Mouse (Mus musculus) embryo, embryonic 11 days (tissue): ENCODE measurements at regions not wholly inside any gene's neighbourhood (a gene's known extent, or its start where the extent isn't known, plus 50 kb on each side); places are given as distances from the start of the nearest gene placed in this dataset.

ENCODE experiments used
- DNase-seq: peaks from one replicate; pipeline ENCODE4 v3.0.0-alpha.2; 2015

- no peak for DNase-seq
Observed at GRCm38 (mm10) chr19:26296360-26296759, 308.5 kb upstream of the Smarca2 start.

GRCm38 (mm10) chr19:26308477-26309135 is 296.2 kb upstream of the Smarca2 start:
- no peak for DNase-seq

- DNase-seq, result no peak
Observed at GRCm38 (mm10) chr19:26318977-26319376, 285.9 kb upstream of the Smarca2 start.

GRCm38 (mm10) chr19:26323682-26324081 is 281.2 kb upstream of the Smarca2 start:
- DNase-seq, result no peak

- no peak for DNase-seq
Observed at GRCm38 (mm10) chr19:26339120-26339519, 265.7 kb upstream of the Smarca2 start.

GRCm38 (mm10) chr19:26340155-26340554 is 264.7 kb upstream of the Smarca2 start:
- DNase-seq, result no peak

GRCm38 (mm10) chr19:26355054-26355453 is 249.8 kb upstream of the Smarca2 start:
- no peak for DNase-seq

- DNase-seq, result no peak
Observed at GRCm38 (mm10) chr19:26383961-26384381, 220.9 kb upstream of the Smarca2 start.

GRCm38 (mm10) chr19:26386075-26386474 is 218.8 kb upstream of the Smarca2 start:
- DNase-seq, result no peak

- DNase-seq, result no peak
Observed at GRCm38 (mm10) chr19:26412684-26413083, 192.2 kb upstream of the Smarca2 start.

- no peak for DNase-seq
Observed at GRCm38 (mm10) chr19:26414476-26415024, 190.3 kb upstream of the Smarca2 start.

- DNase-seq, result no peak
Observed at GRCm38 (mm10) chr19:26419781-26420180, 185.1 kb upstream of the Smarca2 start.

- DNase-seq, result no peak
Observed at GRCm38 (mm10) chr19:26439163-26439562, 165.7 kb upstream of the Smarca2 start.

- peak; percentile 6 for DNase-seq
Observed at GRCm38 (mm10) chr19:26445309-26445708, 159.5 kb upstream of the Smarca2 start.

- no peak for DNase-seq
Observed at GRCm38 (mm10) chr19:26447427-26448023, 157.3 kb upstream of the Smarca2 start.

- no peak for DNase-seq
Observed at GRCm38 (mm10) chr19:26461712-26462111, 143.1 kb upstream of the Smarca2 start.

GRCm38 (mm10) chr19:26465228-26465627 is 139.6 kb upstream of the Smarca2 start:
- peak; percentile 68 for DNase-seq

- no peak for DNase-seq
Observed at GRCm38 (mm10) chr19:26466244-26466643, 138.6 kb upstream of the Smarca2 start.

GRCm38 (mm10) chr19:26467179-26467651 is 137.6 kb upstream of the Smarca2 start:
- peak; percentile 7 for DNase-seq

- DNase-seq, result no peak
Observed at GRCm38 (mm10) chr19:26472659-26473058, 132.2 kb upstream of the Smarca2 start.

GRCm38 (mm10) chr19:26473211-26473610 is 131.6 kb upstream of the Smarca2 start:
- no peak for DNase-seq

GRCm38 (mm10) chr19:26475197-26475596 is 129.7 kb upstream of the Smarca2 start:
- DNase-seq, result no peak

- peak; percentile 29 for DNase-seq
Observed at GRCm38 (mm10) chr19:26475754-26476153, 129.1 kb upstream of the Smarca2 start.

GRCm38 (mm10) chr19:26478055-26478737 is 126.7 kb upstream of the Smarca2 start:
- peak; percentile 17 for DNase-seq
